ENCODE assay signal across 8 mouse cellular contexts in genomic region chr3:139075333-139076058, GRCm38 (mm10). TPM values are rescaled to one million over a fixed set of nuclear protein-coding genes. Genes with fewer than 3 reads are reported as not detected.
DNase-seq lines count a peak whose midpoint lies in the region; ATAC-seq and TF ChIP-seq lines count a peak whose summit lies in the region.

No protein-coding gene starts in this region.

- H3K9ac ChIP-seq in hindbrain, embryonic 11.5 days (ENCODE audit: low read depth, low read length), result peak overlapping the region; percentile 80
- H3K9ac ChIP-seq in lung, postnatal 0 days (replicated peaks; ENCODE audit: low read depth), result peak overlapping the region; percentile 23

- peak overlapping the region; percentile 92 for H3K4me2 ChIP-seq in hindbrain, embryonic 11.5 days (replicated peaks; ENCODE audit: low read depth, low read length)
- H3K4me2 ChIP-seq in lung, postnatal 0 days (replicated peaks; ENCODE audit: low read depth, low read length), result peak overlapping the region; percentile 95

- no peak for TF ChIP-seq EP300 in lung, postnatal 0 days (IDR thresholded peaks at IDR 0.05)

- H3K36me3 ChIP-seq in hindbrain, embryonic 11.5 days (ENCODE audit: control insufficient read depth, insufficient read depth, low read length), result no peaks in the 10 kb centered on the region
- no peaks in the 10 kb centered on the region for H3K36me3 ChIP-seq in lung, postnatal 0 days (ENCODE audit: insufficient read depth, low read length)

- WGBS in hindbrain, embryonic 11.5 days, result under 1% methylated on average over 61 of the region's 72 CpGs
- 3% methylated on average over 45 of the region's 72 CpGs for WGBS in lung, postnatal 0 days

- peak overlapping the region; percentile 98 for H3K27ac ChIP-seq in hindbrain, embryonic 11.5 days (ENCODE audit: low read depth, low read length)
- peak overlapping the region; percentile 83 for H3K27ac ChIP-seq in lung, postnatal 0 days (ENCODE audit: low read length)

- peak; percentile 95 for DNase-seq in NIH3T3 (ENCODE audit: low read depth)
- peak; percentile 93 for DNase-seq in cerebellum, adult 9-11 months
- DNase-seq in frontal cortex, adult 2 months (ENCODE audit: extremely low spot score in 1 of 2, low spot score in 1 of 2), result peak; percentile 69 to 90
- peak; percentile 93 for DNase-seq in hindbrain, embryonic 11.5 days (ENCODE audit: low spot score)
- peak; percentile 85 to 91 for DNase-seq in layer of hippocampus, postnatal 10 days (ENCODE audit: low spot score in 2 of 2)
- peak; percentile 92 for DNase-seq in lung, postnatal 0 days (ENCODE audit: low spot score)
- peak; percentile 67 for DNase-seq in ovary, postnatal 10 days (ENCODE audit: low spot score)
- DNase-seq in thymus, postnatal 0 days (ENCODE audit: low spot score), result peak; percentile 88

- ATAC-seq in hindbrain, embryonic 11.5 days (ENCODE audit: low FRiP score), result peak; percentile 97
- peak; percentile 97 for ATAC-seq in lung, postnatal 0 days

- peak; percentile 21; the same call in 1 of the 2 replicates for TF ChIP-seq CTCF in lung, postnatal 0 days (IDR thresholded peaks at IDR 0.05)

- H3K4me1 ChIP-seq in hindbrain, embryonic 11.5 days (replicated peaks; ENCODE audit: control insufficient read depth, insufficient read depth, low read length), result no peaks in the 10 kb centered on the region
- H3K4me1 ChIP-seq in lung, postnatal 0 days (ENCODE audit: insufficient read depth, low read depth, low read length), result no peaks in the 10 kb centered on the region

- no peaks in the 10 kb centered on the region for H3K27me3 ChIP-seq in hindbrain, embryonic 11.5 days (ENCODE audit: control insufficient read depth, insufficient read depth, low read length)
- no peaks in the 10 kb centered on the region for H3K27me3 ChIP-seq in lung, postnatal 0 days (replicated peaks; ENCODE audit: insufficient read depth, low read length)

- H3K4me3 ChIP-seq in hindbrain, embryonic 11.5 days (ENCODE audit: low read depth, low read length), result peak overlapping the region; percentile 87
- peak overlapping the region; percentile 57 for H3K4me3 ChIP-seq in lung, postnatal 0 days (ENCODE audit: low read depth, low read length)

- H3K9me3 ChIP-seq in hindbrain, embryonic 11.5 days (ENCODE audit: control insufficient read depth, low read length), result no peaks in the 10 kb centered on the region
- H3K9me3 ChIP-seq in lung, postnatal 0 days (ENCODE audit: low read length), result no peaks in the 10 kb centered on the region

RNA-seq across cellular contexts. Expression of gene Rap1gds1, which starts 0.5 kb away (rescaled TPM):
- 205 and 223 TPM in 2 replicates for polyA plus RNA-seq in frontal cortex, adult 2 months (2012; rRNA removed)
- 70.7 and 74.0 TPM in 2 replicates for polyA plus RNA-seq in hindbrain, embryonic 11.5 days (2014; fragmentation: Nextera tagmentation; extraction: Ambion mirVana)
- total RNA-seq in layer of hippocampus, postnatal 10 days (2021), result 100 to 1,000 TPM; 223 to 233 TPM
- 31.4 and 37.9 TPM in 2 replicates for polyA plus RNA-seq in lung, postnatal 0 days (2015; fragmentation: Nextera tagmentation; extraction: Ambion mirVana)
- polyA plus RNA-seq in thymus, postnatal 0 days (2015; fragmentation: Nextera tagmentation; extraction: Ambion mirVana), result 37.7 TPM in 2 replicates

Comparison
In these comparisons a context has a peak if more than half of its experiments do, and no peak if none do; other contexts are left out.
1. Peak in every context shown above with its lines: DNase-seq, ATAC-seq, H3K4me3 ChIP-seq and H3K27ac ChIP-seq.